Mouse (Mus musculus) intestine, embryonic 16.5 days (tissue): ENCODE measurements around the gene Tgif2. TPM values are rescaled to one million over a fixed set of nuclear protein-coding genes. Genes with fewer than 3 reads are reported as not detected.

Experiments used
- polyA plus RNA-seq: library from polyadenylated mRNA; unstranded; fragments of >200 nt; fragmentation: Nextera tagmentation; extraction: Ambion mirVana; gene quantifications from 2 replicates; pipeline ENCODE4 v1.2.1, GENCODE M21; 2015

The Tgif2 gene
- polyA plus RNA-seq, 1 experiment from 2014 or later = 28.6 TPM

Other genes with a start within 250 kb of the Tgif2 start
- gene Dlgap4, start 226.3 kb upstream of the Tgif2 start, polyA plus RNA-seq = 51.2 and 52.6 TPM in 2 replicates
- gene Myl9, start 64.6 kb upstream of the Tgif2 start, polyA plus RNA-seq = 1,232 and 1,258 TPM in 2 replicates
- 5.1 and 5.3 TPM in 2 replicates for gene 4930518I15Rik, start 17.9 kb downstream of the Tgif2 start, polyA plus RNA-seq
- gene Rab5if, start 23.1 kb downstream of the Tgif2 start, polyA plus RNA-seq = 295 and 299 TPM in 2 replicates
- 0.54 and 0.71 TPM in 2 replicates for gene Sla2, start 47.2 kb downstream of the Tgif2 start, polyA plus RNA-seq
- 46.7 and 47.6 TPM in 2 replicates for gene Ndrg3, start 152.0 kb downstream of the Tgif2 start, polyA plus RNA-seq
- 23.4 and 25.3 TPM in 2 replicates for gene Dsn1, start 167.1 kb downstream of the Tgif2 start, polyA plus RNA-seq
- gene Soga1, start 239.2 kb downstream of the Tgif2 start, polyA plus RNA-seq = 1.2 and 1.3 TPM in 2 replicates
- not detected in 2 replicates for gene Tldc2, start 247.0 kb downstream of the Tgif2 start, polyA plus RNA-seq